Mouse (Mus musculus) neural tube, embryonic 14.5 days (tissue): ENCODE results near the gene Mrps9. TPM values are rescaled to one million over a fixed set of nuclear protein-coding genes. Genes with fewer than 3 reads are reported as not detected.
A peak's percentile ranks its signal among the peaks of the same experiment; 100 is the strongest.
"Not testable (repeated sequence)": the region's sequence is repeated elsewhere in the genome, so short reads cannot be mapped to it uniquely, and the experiment has no call there.

Experiments used
- ATAC-seq: fragments of 200-750 bp; cut with Nextera tagmentation; 2 replicates; pipeline ENCODE4 v1.8.0; 2017; ENCODE audit warnings: low read depth, mild to moderate bottlenecking, moderate TSS enrichment, moderate library complexity
- H3K27ac ChIP-seq: fragments of 300-500 bp; sonication (generic); 2 replicates; pipeline ENCODE4 v1.5.1; 2014; ENCODE audit warnings: low read depth, mild to moderate bottlenecking, control low read depth, low read length, moderate library complexity, mixed read lengths
- H3K27me3 ChIP-seq: fragments of 300-500 bp; sonication (generic); 2 replicates; pipeline ENCODE4 v1.6.1; 2014; ENCODE audit warnings: low read length; ENCODE audit not compliant: control insufficient read depth, insufficient read depth
- H3K36me3 ChIP-seq: fragments of 300-500 bp; sonication (generic); 2 replicates; pipeline ENCODE4 v1.6.1; 2014; ENCODE audit warnings: low read length, mixed read lengths; ENCODE audit not compliant: control insufficient read depth, insufficient read depth
- H3K4me1 ChIP-seq: fragments of 300-500 bp; sonication (generic); 2 replicates; pipeline ENCODE4 v1.6.1; 2014; ENCODE audit warnings: low read length; ENCODE audit not compliant: control insufficient read depth, insufficient read depth
- H3K4me2 ChIP-seq: fragments of 300-500 bp; sonication (generic); 2 replicates; pipeline ENCODE4 v1.6.1; 2014; ENCODE audit warnings: mild to moderate bottlenecking, low read depth, low read length, control low read depth
- H3K4me3 ChIP-seq: fragments of 300-500 bp; sonication (generic); 2 replicates; pipeline ENCODE4 v1.5.1; 2014; ENCODE audit warnings: low read depth, low read length, control low read depth, mixed read lengths
- H3K9ac ChIP-seq: fragments of 300-500 bp; sonication (generic); replicated peaks from 2 replicates; pipeline ENCODE4 v1.6.1; 2014; ENCODE audit warnings: low read depth, mild to moderate bottlenecking, control low read depth, low read length, mixed read lengths
- H3K9me3 ChIP-seq: fragments of 300-500 bp; sonication (generic); 2 replicates; pipeline ENCODE4 v1.6.1; 2016; ENCODE audit warnings: low read length; ENCODE audit not compliant: control insufficient read depth
- WGBS: fragments of 180-500 bp; shearing (Covaris S2); extraction: QIAGEN DNeasy Blood & Tissue Kit; methylation state at CpG from one replicate; pipeline ENCODE4 v1.1.7; 2014; 5-methylcytosine and 5-hydroxymethylcytosine counted together
- polyA plus RNA-seq: library from polyadenylated mRNA; unstranded; fragments of >200 nt; fragmentation: Nextera tagmentation; extraction: Ambion mirVana; gene quantifications from 2 replicates; pipeline ENCODE4 v1.2.1, GENCODE M21; 2014

Mrps9 gene
- polyA plus RNA-seq, 1 experiment from 2014 or later = 35.8 TPM

DNA sequence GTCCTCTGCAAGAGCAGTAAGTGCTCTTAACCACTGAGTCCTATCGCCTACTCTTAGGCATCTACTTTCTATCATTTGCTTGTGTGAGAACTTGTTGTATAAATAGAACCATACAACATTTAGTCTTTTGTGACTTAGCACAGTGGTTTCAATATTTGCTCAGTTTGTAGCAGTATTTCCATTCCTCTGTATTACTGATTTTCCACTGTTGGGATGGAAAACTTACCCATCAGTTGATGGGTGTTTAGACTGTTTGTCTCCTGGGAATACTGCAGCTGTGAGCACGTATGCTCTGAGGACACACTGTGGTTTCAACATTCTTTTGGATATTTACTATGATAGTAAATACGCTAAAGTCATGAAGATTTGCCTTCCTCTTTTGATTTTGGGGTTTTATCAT is 16.2 kb downstream of the Mrps9 start:
- Histone ChIP-seq H3K4me2 (no peak overlapping the region), H3K9me3 (no peaks in the 10 kb centered on the region), H3K4me1 (no peaks in the 10 kb centered on the region), H3K27me3 (no peaks in the 10 kb centered on the region), H3K9ac (no peak overlapping the region), H3K27ac (no peak overlapping the region), H3K4me3 (no peak overlapping the region), H3K36me3 (no peaks in the 10 kb centered on the region)
- 97% methylated on average over 3 of the region's 3 CpGs for WGBS
- ATAC-seq = no peak

DNA sequence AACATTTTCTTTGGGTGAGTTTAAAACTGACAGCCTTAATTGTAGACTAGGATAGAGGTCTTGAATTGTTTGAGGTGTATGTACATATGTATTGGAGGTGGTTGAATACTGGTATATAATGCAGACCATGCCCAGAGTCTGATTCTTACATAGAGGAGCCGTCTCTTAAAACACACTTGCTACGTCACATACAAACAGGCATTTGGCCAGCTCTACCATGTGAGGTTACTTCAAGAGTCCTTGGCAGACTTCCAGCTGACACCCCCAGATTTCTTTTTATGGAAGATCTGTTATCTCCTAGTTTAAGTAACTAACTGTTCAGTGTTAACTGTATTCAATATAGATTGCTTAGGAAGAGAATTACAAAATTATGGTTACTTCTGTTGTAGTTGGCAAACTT is 23.1 kb downstream of the Mrps9 start:
- no peak overlapping the region for H3K9ac ChIP-seq
- H3K4me3 ChIP-seq = no peak overlapping the region
- ATAC-seq = no peak
- no peak overlapping the region for H3K4me2 ChIP-seq
- no peaks in the 10 kb centered on the region for H3K36me3 ChIP-seq
- no peaks in the 10 kb centered on the region for H3K27me3 ChIP-seq
- H3K27ac ChIP-seq = no peak overlapping the region
- WGBS = 64% methylated on average over 2 of the region's 2 CpGs
- H3K9me3 ChIP-seq = no peaks in the 10 kb centered on the region
- H3K4me1 ChIP-seq = peaks cover 15% of the 10 kb centered on the region

DNA sequence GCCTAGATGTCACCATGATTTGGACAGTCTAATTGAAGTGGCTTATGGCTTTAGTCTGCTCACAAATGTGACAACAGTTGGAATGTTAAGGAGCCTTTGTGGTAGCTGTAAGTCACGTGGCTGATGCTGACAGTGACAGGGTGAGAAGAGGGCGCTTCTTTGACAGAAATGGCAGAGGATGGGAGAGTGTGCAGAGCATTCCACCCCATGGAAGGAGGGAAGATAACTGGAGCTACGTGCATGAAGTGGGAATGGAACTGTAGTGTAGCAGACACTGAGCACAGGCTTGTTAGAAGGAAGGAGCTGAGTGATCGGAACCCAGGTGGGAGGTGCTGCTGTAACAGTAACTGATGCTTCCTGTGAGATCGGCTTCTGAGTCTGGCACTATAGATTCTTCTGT is 24.2 kb downstream of the Mrps9 start:
- peaks cover 15% of the 10 kb centered on the region for H3K4me1 ChIP-seq
- no peaks in the 10 kb centered on the region for H3K27me3 ChIP-seq
- H3K36me3 ChIP-seq = no peaks in the 10 kb centered on the region
- no peaks in the 10 kb centered on the region for H3K9me3 ChIP-seq
- H3K4me2 ChIP-seq = no peak overlapping the region
- no peak overlapping the region for H3K9ac ChIP-seq
- H3K4me3 ChIP-seq = no peak overlapping the region
- no peak for ATAC-seq
- 83% methylated on average over 5 of the region's 5 CpGs for WGBS
- H3K27ac ChIP-seq = no peak overlapping the region

DNA sequence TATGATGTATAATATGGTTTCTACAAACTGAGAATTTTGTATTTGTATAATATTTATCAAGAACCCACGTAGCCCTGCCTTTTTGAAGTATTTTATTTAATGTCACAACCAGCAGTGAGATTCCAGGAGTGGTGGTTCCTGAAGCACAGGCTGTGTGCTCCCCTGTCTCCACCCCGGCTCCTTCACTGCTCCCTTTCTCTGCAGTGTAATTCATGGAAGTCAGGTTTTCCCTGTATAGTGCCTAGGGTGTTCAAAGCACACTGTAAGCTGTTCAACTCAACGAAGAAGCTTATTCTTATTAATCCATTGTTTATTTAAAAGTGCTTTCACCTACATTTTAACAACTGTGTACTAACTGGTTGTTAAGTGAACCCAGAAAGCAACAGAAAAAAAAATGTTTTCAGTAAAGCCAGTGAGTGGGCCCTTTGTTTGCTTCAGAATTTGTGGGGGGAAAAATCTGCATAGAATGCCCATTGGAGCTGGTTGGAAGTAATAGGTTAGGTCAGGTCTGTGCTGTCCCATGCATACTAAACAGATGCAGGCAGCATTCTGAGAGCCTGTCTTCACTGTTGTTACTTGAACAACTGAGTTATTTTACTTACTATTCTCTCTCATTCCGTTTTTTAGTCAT is 25.5 kb downstream of the Mrps9 start:
- ATAC-seq = peak; percentile 75; the same call in 1 of the 2 replicates
- Histone ChIP-seq H3K4me1 (peaks cover 15% of the 10 kb centered on the region), H3K4me2 (peak overlapping the region; percentile 36; the same call in 1 of the 2 replicates), H3K36me3 (no peaks in the 10 kb centered on the region), H3K9me3 (no peaks in the 10 kb centered on the region), H3K27ac (peak overlapping the region; percentile 66), H3K27me3 (no peaks in the 10 kb centered on the region), H3K9ac (no peak overlapping the region), H3K4me3 (no peak overlapping the region)
- 33% methylated on average over 4 of the region's 4 CpGs for WGBS

DNA sequence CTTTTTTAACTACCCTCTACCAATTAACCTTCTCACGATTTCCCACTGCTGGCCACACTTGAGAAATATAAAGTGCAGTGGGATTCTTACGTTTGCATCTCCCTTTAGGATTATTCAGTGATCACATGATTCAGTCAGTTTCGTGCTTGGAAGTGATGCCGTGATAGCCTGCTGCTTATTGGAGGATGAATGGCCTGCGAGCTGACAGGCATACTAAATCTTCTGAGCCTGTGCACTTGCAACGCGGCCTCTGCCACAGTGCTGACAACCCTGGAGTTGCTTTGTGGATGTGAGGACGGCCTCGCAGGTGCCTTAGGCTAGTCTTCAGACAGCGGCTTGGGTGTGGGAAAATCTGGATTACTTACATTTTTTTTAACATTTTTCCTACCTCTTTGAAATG is 26.2 kb downstream of the Mrps9 start:
- peak overlapping the region; percentile 37; the same call in 1 of the 2 replicates for H3K9ac ChIP-seq

DNA sequence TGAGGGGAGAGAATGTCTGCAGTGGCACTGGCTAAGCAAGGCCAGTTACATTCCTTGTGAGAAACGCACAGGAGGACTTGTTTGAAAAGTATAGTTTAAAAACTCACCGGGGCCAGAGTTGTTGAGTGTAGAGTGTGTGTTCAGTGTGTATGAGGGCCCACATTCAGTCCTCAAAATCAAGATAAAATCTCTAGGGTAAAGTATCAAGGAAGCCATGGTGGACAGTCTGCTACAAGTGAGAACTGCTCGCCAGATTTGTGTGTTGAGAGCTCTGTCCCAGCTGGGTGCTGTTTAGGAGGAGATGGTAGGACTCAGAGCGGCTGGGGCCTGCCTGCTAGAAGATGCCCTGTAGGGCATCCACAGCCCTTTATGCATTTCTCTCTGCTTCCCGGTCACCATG is 27.8 kb downstream of the Mrps9 start:
- Histone ChIP-seq H3K9me3 (no peaks in the 10 kb centered on the region), H3K4me3 (no peak overlapping the region), H3K4me2 (no peak overlapping the region), H3K27me3 (no peaks in the 10 kb centered on the region), H3K9ac (no peak overlapping the region), H3K27ac (no peak overlapping the region), H3K4me1 (peaks cover 15% of the 10 kb centered on the region), H3K36me3 (no peaks in the 10 kb centered on the region)
- no peak for ATAC-seq
- 88% methylated on average over 5 of the region's 5 CpGs for WGBS

More for the DNA sequence above, 26.2 kb downstream of the Mrps9 start:
- Histone ChIP-seq H3K9me3 (no peaks in the 10 kb centered on the region), H3K4me3 (no peak overlapping the region), H3K4me2 (peak overlapping the region; percentile 36; the same call in 1 of the 2 replicates), H3K36me3 (no peaks in the 10 kb centered on the region), H3K4me1 (peaks cover 15% of the 10 kb centered on the region), H3K27ac (peak overlapping the region; percentile 66), H3K27me3 (no peaks in the 10 kb centered on the region)
- peak; percentile 96 for ATAC-seq
- WGBS = 13% methylated on average over 10 of the region's 10 CpGs

DNA sequence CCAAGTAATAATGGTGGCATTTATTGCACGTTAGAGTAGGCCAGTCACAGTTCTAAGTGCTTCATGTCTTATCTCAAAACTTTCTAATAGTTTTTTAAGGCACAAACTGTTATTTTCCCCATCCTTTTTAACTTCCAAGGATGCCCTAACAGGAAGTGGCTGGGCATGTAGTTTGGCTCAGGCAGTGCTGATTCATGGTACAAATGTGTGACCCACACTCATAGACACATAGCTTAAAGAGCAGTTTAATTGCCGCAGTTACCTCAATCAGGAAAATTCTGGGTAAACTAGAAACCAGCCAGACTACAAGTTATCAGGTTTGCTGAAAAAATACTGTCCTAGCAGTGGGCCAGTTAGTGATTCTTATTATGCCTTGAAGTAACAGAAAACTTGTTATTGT is 31.2 kb downstream of the Mrps9 start:
- H3K27me3 ChIP-seq = no peaks in the 10 kb centered on the region
- ATAC-seq = no peak
- 94% methylated on average over 2 of the region's 2 CpGs for WGBS
- H3K4me2 ChIP-seq = no peak overlapping the region
- H3K9me3 ChIP-seq = no peaks in the 10 kb centered on the region
- no peak overlapping the region for H3K4me3 ChIP-seq
- no peak overlapping the region for H3K27ac ChIP-seq
- no peak overlapping the region for H3K9ac ChIP-seq
- H3K4me1 ChIP-seq = peaks cover 7% of the 10 kb centered on the region; the same call in 1 of the 2 replicates
- no peaks in the 10 kb centered on the region for H3K36me3 ChIP-seq

DNA sequence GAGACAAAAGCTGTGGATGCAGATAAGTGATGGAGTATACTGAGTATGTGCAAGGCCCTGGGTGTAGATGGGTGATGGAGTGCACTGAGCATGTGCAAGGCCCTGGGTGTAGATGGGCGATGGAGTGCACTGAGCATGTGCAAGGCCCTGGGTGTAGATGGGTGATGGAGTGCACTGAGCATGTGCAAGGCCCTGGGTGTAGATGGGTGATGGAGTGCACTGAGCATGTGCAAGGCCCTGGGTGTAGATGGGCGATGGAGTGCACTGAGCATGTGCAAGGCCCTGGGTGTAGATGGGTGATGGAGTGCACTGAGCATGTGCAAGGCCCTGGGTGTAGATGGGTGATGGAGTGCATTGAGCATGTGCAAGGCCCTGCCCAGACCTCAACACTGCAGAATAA is 32.4 kb downstream of the Mrps9 start:
- not testable (repeated sequence) for H3K27me3 ChIP-seq, ATAC-seq, H3K4me2 ChIP-seq, H3K4me1 ChIP-seq, H3K36me3 ChIP-seq, H3K4me3 ChIP-seq, H3K9ac ChIP-seq, H3K9me3 ChIP-seq, H3K27ac ChIP-seq
- no CpG with 5 or more reads among the region's 2 CpGs for WGBS

DNA sequence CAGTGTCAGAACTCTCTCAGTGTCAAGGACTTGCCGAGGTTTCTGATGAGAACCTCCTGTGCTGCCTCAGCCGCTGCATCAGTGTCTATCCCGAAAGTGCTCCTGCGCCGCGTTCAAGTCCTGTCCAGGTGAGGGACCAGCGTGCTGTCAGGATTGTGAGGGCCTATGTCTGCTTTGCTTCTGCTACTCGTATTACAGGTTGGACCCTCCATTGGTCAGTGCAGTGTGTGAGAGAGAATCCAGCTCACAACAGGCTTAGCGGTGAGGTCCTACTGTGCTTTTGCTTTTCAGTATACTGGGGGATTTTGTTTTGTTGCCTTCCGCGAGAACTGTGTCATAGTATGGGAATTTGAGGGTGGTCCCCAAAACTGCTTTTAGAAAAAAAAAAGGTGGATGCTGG is 36.8 kb downstream of the Mrps9 start:
- H3K27me3 ChIP-seq = no peaks in the 10 kb centered on the region
- no peak overlapping the region for H3K4me3 ChIP-seq
- H3K9ac ChIP-seq = no peak overlapping the region
- no peak overlapping the region for H3K27ac ChIP-seq
- H3K4me2 ChIP-seq = no peak overlapping the region
- 83% methylated on average over 11 of the region's 11 CpGs for WGBS
- H3K36me3 ChIP-seq = no peaks in the 10 kb centered on the region
- H3K4me1 ChIP-seq = peaks cover 12% of the 10 kb centered on the region
- no peak for ATAC-seq
- no peaks in the 10 kb centered on the region for H3K9me3 ChIP-seq
